Mouse (Mus musculus) G1E (cell line): Measurements from ENCODE around the gene Rora.

ENCODE experiments used
- CTCF ChIP-seq: IDR thresholded peaks from 2 replicates; pipeline ENCODE4 v1.5.1; 2012; ENCODE audit warnings: low read depth, low read length, inconsistent platforms, mixed read lengths
- GATA1 ChIP-seq: IDR thresholded peaks from 2 replicates; pipeline ENCODE4 v1.6.1; 2012; ENCODE audit warnings: borderline replicate concordance, low read length, inconsistent platforms, mixed read lengths
- POLR2AphosphoS5 ChIP-seq: IDR thresholded peaks from 2 replicates; pipeline ENCODE4 v1.6.1; 2012; ENCODE audit warnings: low read depth, low read length, inconsistent platforms; ENCODE audit not compliant: insufficient replicate concordance
- TAL1 ChIP-seq: conservative IDR thresholded peaks from 2 replicates; pipeline ENCODE4 v1.6.1; 2012; ENCODE audit warnings: low read depth, low read length, inconsistent platforms, mixed read lengths

DNA sequence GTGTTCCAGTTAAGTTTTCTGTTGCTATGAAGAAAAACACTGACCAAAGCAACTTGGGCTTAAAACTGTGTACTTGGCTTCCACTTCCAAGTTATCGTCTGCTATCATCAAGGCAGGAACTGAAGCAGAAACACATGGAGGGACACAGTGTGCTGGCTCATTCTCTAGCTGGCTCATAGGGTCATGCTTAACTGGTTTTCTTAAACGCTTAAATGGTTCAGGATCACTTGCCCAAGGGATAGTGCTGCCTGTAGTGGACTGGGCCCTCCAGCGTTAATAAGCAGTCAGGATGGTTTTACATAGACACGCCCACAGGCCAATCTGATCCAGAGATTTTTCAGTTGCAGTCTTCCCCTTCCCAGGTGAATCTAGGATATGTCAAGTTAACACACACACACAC, 220.3 kb downstream of the Rora start:
- TF ChIP-seq GATA1 (no peak), CTCF (no peak), POLR2AphosphoS5 (no peak), TAL1 (no peak)
